Mouse (Mus musculus) layer of hippocampus, adult 18-20 months (tissue): ENCODE measurements around the gene Igsf11. TPM values are rescaled to one million over a fixed set of nuclear protein-coding genes. Genes with fewer than 3 reads are reported as not detected.
"Not testable (repeated sequence)": the region's sequence is repeated elsewhere in the genome, so short reads cannot be mapped to it uniquely, and the experiment has no call there.

Experiments
- DNase-seq, 2 experiments: peaks; one replicate each; pipeline ENCODE4 v3.0.0; 2022; ENCODE audit warnings: low spot score in 2 of 2
- total RNA-seq, 2 experiments: library from RNA; stranded (reverse); gene quantifications; 2 replicates each; pipeline ENCODE4 v1.2.3; 2021

The Igsf11 gene
- total RNA-seq, 2 experiments from 2014 or later = 46.6 to 47.2 TPM

DNA sequence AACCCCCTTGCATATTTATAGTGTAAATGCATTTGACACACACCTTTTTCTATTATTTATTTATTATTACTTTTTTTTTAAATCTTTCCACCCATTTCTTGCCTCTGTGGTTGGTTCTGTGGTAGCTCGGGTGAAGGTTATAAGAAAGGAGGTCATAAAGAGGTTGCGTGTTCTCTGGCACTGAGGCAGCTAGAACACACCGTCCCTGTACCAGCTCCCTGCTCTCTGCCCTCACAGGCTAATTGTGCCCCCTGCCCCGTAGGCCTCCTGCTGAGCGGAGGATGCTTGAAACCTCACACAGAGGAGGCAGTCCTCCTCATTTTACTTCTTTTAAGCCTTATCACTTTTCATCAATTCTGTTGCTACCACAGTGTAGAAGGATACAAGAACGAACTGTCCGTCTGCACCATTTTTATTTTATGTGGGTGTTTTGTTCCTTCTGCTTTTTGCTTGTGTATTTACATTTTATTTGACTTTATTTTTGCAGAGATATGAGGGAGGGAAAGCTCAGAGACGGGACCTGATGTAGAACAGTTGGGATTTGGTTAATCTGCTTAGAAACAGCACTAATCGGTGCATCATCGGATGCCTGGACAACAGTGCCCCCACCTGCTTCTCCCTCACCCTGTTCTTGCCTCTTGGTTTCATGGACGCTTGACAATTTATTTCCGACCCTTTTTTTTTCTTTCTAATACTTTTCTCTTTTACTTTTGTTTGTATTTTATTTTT is 90.2 kb downstream of the Igsf11 start:
- DNase-seq = peak in 1 of 2 experiments; percentile 80

DNA sequence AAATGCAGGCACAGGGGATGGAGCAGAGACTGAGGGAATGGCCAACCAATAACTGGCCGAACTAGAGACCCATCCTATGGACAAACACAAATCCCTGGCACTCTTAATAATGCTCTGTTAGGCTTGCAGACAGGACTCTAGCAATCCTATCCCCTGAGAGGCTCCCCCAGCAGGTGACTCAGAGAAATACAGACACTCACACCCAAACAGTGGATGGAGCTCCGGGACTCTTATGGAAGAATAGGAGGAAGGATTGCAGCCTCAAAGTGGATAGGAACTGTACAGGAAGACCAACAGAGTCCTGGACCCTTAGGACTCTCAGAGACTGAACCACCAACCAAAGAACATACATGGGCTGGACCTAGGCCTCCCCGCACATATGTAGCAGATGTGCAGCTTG is 91.4 kb downstream of the Igsf11 start:
- DNase-seq = not testable (repeated sequence)

DNA sequence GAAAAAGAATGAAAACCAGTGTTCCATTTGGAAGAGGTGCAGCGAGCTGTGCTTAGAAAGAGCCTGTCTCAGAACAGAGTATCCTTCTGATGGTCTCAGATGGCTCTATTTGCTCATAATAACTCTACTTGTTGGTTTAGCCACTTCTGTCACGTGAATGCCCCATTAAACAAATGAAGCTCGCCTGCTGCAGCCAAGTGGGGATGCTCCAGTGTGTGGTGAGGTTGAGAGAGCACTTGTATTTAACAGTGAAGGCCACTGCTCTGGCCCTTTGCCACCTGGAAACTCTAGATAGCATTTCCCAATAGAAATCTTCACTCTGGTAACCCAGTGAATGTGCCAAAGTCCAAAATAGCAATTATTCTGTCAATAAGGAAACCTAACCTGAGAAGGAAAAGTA is 92.9 kb downstream of the Igsf11 start:
- peak in 1 of 2 experiments; percentile 53 for DNase-seq

- DNase-seq = no peak
Measured at GRCm38 (mm10) chr16:38986410-38986809, 93.9 kb downstream of the Igsf11 start.

- peak; percentile 68 to 71 for DNase-seq
Measured at GRCm38 (mm10) chr16:38993711-38994110, 101.2 kb downstream of the Igsf11 start.

- DNase-seq = no peak
Measured at GRCm38 (mm10) chr16:38998496-38999258, 106.2 kb downstream of the Igsf11 start.

GRCm38 (mm10) chr16:38999298-38999697 is 106.8 kb downstream of the Igsf11 start:
- DNase-seq = no peak

- no peak for DNase-seq
Measured at GRCm38 (mm10) chr16:39006978-39007377, 114.5 kb downstream of the Igsf11 start.

- peak; percentile 16 to 31 for DNase-seq
Measured at GRCm38 (mm10) chr16:39019449-39019848, 127.0 kb downstream of the Igsf11 start.

- peak in 1 of 2 experiments; percentile 47 for DNase-seq
Measured at GRCm38 (mm10) chr16:39025989-39026736, 133.7 kb downstream of the Igsf11 start.

DNA sequence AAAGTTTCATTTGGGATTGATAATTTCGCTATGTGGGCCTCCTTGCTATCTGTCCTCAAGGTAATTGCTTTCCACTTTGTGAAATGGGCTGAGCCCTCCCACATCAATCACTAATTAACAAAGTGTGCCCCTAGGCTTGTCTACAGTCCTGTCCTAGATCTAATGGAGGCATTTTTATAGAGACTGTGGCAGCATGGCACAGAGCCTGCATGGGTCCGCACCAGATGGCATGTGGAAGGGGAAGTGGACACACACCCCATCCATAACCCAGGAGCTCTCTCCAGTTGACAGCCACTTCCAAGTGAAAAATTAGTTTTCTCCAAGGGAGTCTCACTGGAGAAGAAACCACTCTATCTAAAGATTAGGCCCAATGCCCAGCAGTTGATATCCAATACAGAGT is 138.9 kb downstream of the Igsf11 start:
- DNase-seq = no peak

GRCm38 (mm10) chr16:39037257-39037656 is 144.8 kb downstream of the Igsf11 start:
- DNase-seq = no peak

GRCm38 (mm10) chr16:39044381-39044780 is 151.9 kb downstream of the Igsf11 start:
- no peak for DNase-seq

- peak; percentile 45 to 82 for DNase-seq
Measured at GRCm38 (mm10) chr16:39048889-39049288, 156.4 kb downstream of the Igsf11 start.

- DNase-seq = peak; percentile 61 to 90
Measured at GRCm38 (mm10) chr16:39052971-39053370, 160.5 kb downstream of the Igsf11 start.

DNA sequence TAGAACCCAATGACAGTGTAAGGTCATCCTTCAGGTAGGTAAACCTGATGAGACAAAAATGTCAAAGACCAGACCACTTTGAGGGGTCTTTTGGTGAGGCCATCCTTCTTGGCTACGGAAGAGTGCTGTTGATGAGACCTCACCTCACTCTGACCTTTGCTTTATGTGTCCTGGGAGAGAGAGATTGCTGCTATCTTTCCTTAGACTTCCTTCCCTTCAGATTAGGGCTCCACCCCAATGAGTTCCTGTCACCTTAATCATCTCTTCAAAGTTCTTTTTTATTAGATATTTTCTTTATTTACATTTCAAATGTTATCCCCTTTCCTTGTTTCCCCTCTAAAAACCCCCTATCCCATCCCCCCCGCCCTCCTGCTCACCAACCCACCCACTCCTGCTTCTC is 161.3 kb downstream of the Igsf11 start:
- DNase-seq = no peak

GRCm38 (mm10) chr16:39056061-39056460 is 163.6 kb downstream of the Igsf11 start:
- DNase-seq = peak; percentile 36 to 75

GRCm38 (mm10) chr16:39056961-39057360 is 164.5 kb downstream of the Igsf11 start:
- no peak for DNase-seq

DNA sequence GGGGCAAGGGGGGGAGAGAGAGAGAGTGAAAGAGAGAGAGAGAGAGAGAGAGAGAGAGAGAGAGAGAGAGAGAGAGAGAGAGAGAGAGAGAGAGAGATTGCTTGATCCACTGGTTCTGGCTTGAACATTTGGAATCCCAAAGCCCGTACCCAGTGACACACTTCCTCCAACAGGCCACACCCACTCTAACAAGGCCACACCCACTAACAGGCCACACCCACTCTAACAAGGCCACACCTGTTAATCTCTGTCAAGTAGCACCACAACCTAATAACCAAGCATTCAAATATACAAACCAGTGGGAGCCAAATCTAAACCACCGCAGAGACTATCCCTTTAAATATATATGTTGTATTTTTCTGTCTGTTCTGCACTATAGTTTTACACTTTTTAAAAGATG is 166.4 kb downstream of the Igsf11 start:
- no peak for DNase-seq

GRCm38 (mm10) chr16:39062596-39062995 is 170.1 kb downstream of the Igsf11 start:
- DNase-seq = peak in 1 of 2 experiments; percentile 54

DNA sequence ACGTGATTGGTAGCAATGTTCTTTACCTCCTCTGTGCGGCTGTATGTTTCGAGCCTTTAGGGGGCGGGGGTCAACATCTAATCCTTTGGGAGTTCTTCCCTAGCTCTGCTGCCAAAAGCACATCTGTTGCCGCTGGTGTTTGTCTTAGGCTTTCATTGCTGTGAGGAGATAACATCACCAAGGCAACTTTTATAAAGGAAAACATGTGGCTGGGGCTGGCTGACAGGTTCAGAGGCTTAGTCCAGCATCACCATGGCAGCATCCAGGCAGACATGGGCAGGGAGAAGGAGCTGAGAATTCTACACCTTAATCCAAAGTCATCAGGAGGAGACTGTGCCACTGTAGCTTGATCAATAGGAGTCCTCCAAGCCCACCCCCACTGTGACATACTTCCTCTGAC is 173.1 kb downstream of the Igsf11 start:
- no peak for DNase-seq

GRCm38 (mm10) chr16:39071431-39071830 is 179.0 kb downstream of the Igsf11 start:
- DNase-seq = no peak
